Mouse (Mus musculus) spleen, adult 2 months (tissue): Measurements from ENCODE around the gene Gab1. TPM values are rescaled to one million over a fixed set of nuclear protein-coding genes. Genes with fewer than 3 reads are reported as not detected.

Experiments
- DNase-seq, 2 experiments: peaks; one replicate each; pipeline versions ENCODE4 v3.0.0 to v3.0.0-alpha.2; 2012 to 2021; ENCODE audit warnings: low spot score in 2 of 2, low read depth in 1 of 2
- H3K27ac ChIP-seq: fragments of 200-500 bp; 2 replicates; pipeline ENCODE4 v1.5.1; 2012; ENCODE audit warnings: low read length, inconsistent platforms; ENCODE audit not compliant: insufficient read depth
- H3K27me3 ChIP-seq: fragments of 200-500 bp; 2 replicates; pipeline ENCODE4 v1.6.1; 2012; ENCODE audit warnings: mild to moderate bottlenecking, moderate library complexity, low read length, inconsistent platforms; ENCODE audit not compliant: control insufficient read depth, insufficient read depth
- H3K36me3 ChIP-seq: fragments of 200-500 bp; 2 replicates; pipeline ENCODE4 v1.6.1; 2012; ENCODE audit warnings: mild to moderate bottlenecking, low read length, inconsistent platforms; ENCODE audit not compliant: control insufficient read depth, insufficient read depth
- H3K4me1 ChIP-seq: fragments of 200-500 bp; 2 replicates; pipeline ENCODE4 v1.6.1; 2011; ENCODE audit warnings: inconsistent platforms; ENCODE audit not compliant: control insufficient read depth, insufficient read depth, insufficient read length
- H3K4me3 ChIP-seq: fragments of 200-500 bp; 2 replicates; pipeline ENCODE4 v1.5.1; 2011; ENCODE audit warnings: mild to moderate bottlenecking, inconsistent platforms; ENCODE audit not compliant: insufficient read depth, insufficient read length; ENCODE audit errors: extremely low read depth
- CTCF ChIP-seq: fragments of 200-500 bp; IDR thresholded peaks from 2 replicates; pipeline ENCODE4 v1.5.1; 2011; ENCODE audit warnings: mild to moderate bottlenecking, inconsistent platforms; ENCODE audit not compliant: insufficient read depth, insufficient read length, insufficient replicate concordance; ENCODE audit errors: extremely low read depth
- POLR2A ChIP-seq: fragments of 200-500 bp; IDR thresholded peaks from 2 replicates; pipeline ENCODE4 v1.6.1; 2011; ENCODE audit warnings: low read depth, low read length, inconsistent platforms
- WGBS: fragments of 180-500 bp; shearing (Covaris S2); methylation state at CpG from one replicate; pipeline ENCODE4 v1.1.7; 2018; 5-methylcytosine and 5-hydroxymethylcytosine counted together
- polyA plus RNA-seq: library from polyadenylated mRNA; depleted of rRNA; stranded (reverse); fragments of >200 nt; gene quantifications from 2 replicates; pipeline ENCODE4 v1.2.3, GENCODE M21; 2012

Gab1 gene
- polyA plus RNA-seq, 1 experiment = 4.4 TPM

- peak in 1 of 2 experiments; percentile 8 for DNase-seq
- no peak for TF ChIP-seq CTCF
- TF ChIP-seq POLR2A = no peak
- 63% methylated on average over 11 of the region's 11 CpGs for WGBS
- H3K36me3 ChIP-seq = no peaks in the 10 kb centered on the region
- H3K27me3 ChIP-seq = no peaks in the 10 kb centered on the region
- no peaks in the 10 kb centered on the region; the same call in 1 of the 2 replicates for H3K4me1 ChIP-seq
- H3K27ac ChIP-seq = no peak overlapping the region
- no peak overlapping the region for H3K4me3 ChIP-seq
Observed at GRCm38 (mm10) chr8:80916463-80917235, 36.3 kb upstream of the Gab1 start.

- no peak overlapping the region for H3K4me3 ChIP-seq
- no peaks in the 10 kb centered on the region; the same call in 1 of the 2 replicates for H3K4me1 ChIP-seq
- H3K36me3 ChIP-seq = no peaks in the 10 kb centered on the region
- TF ChIP-seq CTCF (no peak), POLR2A (no peak)
- H3K27ac ChIP-seq = no peak overlapping the region
- H3K27me3 ChIP-seq = no peaks in the 10 kb centered on the region
- DNase-seq = no peak
- 89% methylated on average over 1 of the region's 1 CpGs for WGBS
Observed at GRCm38 (mm10) chr8:80913016-80913748, 32.9 kb upstream of the Gab1 start.

GRCm38 (mm10) chr8:80911400-80911799, 31.1 kb upstream of the Gab1 start:
- no peak for TF ChIP-seq CTCF
- no peak for TF ChIP-seq POLR2A
- H3K4me1 ChIP-seq = no peaks in the 10 kb centered on the region
- no peaks in the 10 kb centered on the region for H3K27me3 ChIP-seq
- 89% methylated on average over 5 of the region's 5 CpGs for WGBS
- H3K36me3 ChIP-seq = no peaks in the 10 kb centered on the region
- no peak overlapping the region for H3K4me3 ChIP-seq
- no peak for DNase-seq
- H3K27ac ChIP-seq = no peak overlapping the region

- Histone ChIP-seq H3K4me1 (no peaks in the 10 kb centered on the region), H3K36me3 (no peaks in the 10 kb centered on the region), H3K27ac (no peak overlapping the region), H3K4me3 (no peak overlapping the region), H3K27me3 (no peaks in the 10 kb centered on the region)
- DNase-seq = no peak
- WGBS = 79% methylated on average over 6 of the region's 6 CpGs
- TF ChIP-seq CTCF (no peak), POLR2A (no peak)
Observed at GRCm38 (mm10) chr8:80908262-80908907, 28.1 kb upstream of the Gab1 start.

- H3K27ac ChIP-seq = no peak overlapping the region
Observed at GRCm38 (mm10) chr8:80902354-80902753, 22.0 kb upstream of the Gab1 start.

DNA sequence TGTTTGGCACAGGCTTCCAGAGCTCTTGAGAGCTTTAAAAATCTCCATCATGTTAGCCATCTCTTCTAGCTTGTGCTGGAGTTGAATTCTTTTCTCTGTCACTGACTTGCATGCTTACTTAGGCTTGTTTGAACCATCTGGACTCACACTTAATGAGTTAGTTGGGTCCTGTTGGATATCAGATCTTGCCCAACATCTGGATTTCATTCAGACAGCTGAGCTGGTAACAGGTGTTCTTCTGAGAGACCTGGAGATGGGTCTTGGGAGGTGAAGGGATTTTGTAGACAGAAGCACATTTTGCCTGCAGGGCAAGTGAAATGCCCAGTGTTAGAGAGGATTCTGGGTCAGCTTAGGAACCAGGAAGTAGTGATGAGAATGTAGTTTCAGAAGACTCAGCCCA, 19.0 kb upstream of the Gab1 start:
- Histone ChIP-seq H3K27me3 (no peaks in the 10 kb centered on the region), H3K36me3 (no peaks in the 10 kb centered on the region), H3K4me1 (no peaks in the 10 kb centered on the region), H3K4me3 (no peak overlapping the region), H3K27ac (no peak overlapping the region)
- no peak for DNase-seq
- no peak for TF ChIP-seq POLR2A

More at GRCm38 (mm10) chr8:80902354-80902753, 22.0 kb upstream of the Gab1 start:
- TF ChIP-seq POLR2A (no peak), CTCF (no peak)
- Histone ChIP-seq H3K4me1 (no peaks in the 10 kb centered on the region), H3K36me3 (no peaks in the 10 kb centered on the region), H3K4me3 (no peak overlapping the region), H3K27me3 (no peaks in the 10 kb centered on the region)
- no peak for DNase-seq
- WGBS = 85% methylated on average over 9 of the region's 9 CpGs
